Mouse (Mus musculus): ENCODE measurements around the gene Tbc1d8. TPM values are rescaled to one million over a fixed set of nuclear protein-coding genes. Genes with fewer than 3 reads are reported as not detected.
A peak's percentile ranks its signal among the peaks of the same experiment; 100 is the strongest.

Gene Tbc1d8
- total RNA-seq, 2 experiments from 2014 or later = 10.9 to 12.7 TPM

DNA sequence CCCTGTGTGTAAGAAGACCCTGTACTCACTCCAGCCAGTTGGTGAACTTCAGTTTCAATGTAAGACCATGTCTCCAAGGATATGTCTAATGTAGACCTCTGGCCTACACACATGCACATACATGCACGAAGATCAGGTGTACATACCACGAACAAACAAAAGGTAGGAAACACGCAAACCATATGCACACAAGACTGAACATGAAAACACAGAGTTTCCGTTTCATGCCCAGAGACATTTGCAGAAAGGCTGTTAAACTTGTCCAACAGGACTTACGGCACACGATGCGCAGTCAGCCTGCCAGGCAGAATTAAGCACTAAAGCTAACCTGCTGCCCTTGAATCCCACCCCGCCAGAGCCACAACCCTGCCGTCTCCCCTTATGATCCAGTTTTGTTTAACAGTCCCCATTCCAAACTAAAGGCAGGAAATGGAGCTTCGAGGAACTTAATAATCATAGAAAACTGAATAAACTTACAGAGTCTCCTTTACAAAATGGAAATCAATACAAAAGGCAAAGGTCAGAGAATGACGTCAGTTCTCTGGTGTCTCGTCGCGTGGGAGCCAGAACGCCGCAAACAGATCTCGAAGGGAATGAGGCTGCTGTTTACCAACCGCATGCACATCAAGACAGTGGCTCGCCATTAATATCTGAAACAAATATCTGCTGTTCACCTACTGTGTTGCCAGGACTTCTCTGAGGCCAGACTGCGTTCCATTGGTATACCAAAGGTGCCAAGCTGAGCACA is 33.1 kb downstream of the Tbc1d8 start:
- no peak for DNase-seq

DNA sequence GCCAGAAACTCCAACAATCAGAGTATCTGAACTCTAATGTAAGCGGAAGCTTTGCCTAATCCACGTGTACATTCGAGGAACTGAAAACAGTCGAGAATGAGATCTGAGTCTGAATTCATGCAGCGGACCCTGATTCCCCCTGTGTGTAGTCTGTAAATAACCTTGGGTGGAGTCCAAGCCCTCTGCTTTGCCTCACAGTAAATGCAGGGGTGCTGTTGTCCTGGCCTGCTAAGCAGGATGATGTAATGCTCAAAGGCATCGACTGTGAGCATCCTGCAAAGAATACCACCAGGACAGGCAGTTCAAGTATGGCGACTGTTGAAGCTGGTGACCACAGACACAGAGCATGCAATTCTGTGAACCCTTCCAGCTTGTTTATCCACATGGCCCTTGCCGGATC is 34.8 kb downstream of the Tbc1d8 start:
- no peak for DNase-seq

DNA sequence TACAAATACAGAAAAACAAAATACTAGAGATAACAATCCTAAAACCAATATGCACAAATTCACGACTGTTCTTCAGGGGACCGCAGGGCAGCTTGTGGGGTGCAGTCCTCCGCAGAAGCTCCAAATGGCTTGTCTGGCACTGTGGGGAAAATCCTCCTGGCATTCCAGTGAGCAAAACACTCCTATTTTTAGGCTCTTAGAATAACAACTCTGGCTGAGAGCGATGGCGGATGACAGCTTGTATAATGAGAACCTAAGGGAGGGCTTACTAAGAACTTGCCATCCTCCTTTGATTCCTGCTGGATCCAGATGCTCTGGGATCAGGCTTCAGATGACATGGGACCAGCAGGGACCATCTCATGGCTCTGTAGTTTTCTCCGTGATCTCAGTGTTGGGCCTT is 36.9 kb downstream of the Tbc1d8 start:
- peak; percentile 36 to 53 for DNase-seq

DNA sequence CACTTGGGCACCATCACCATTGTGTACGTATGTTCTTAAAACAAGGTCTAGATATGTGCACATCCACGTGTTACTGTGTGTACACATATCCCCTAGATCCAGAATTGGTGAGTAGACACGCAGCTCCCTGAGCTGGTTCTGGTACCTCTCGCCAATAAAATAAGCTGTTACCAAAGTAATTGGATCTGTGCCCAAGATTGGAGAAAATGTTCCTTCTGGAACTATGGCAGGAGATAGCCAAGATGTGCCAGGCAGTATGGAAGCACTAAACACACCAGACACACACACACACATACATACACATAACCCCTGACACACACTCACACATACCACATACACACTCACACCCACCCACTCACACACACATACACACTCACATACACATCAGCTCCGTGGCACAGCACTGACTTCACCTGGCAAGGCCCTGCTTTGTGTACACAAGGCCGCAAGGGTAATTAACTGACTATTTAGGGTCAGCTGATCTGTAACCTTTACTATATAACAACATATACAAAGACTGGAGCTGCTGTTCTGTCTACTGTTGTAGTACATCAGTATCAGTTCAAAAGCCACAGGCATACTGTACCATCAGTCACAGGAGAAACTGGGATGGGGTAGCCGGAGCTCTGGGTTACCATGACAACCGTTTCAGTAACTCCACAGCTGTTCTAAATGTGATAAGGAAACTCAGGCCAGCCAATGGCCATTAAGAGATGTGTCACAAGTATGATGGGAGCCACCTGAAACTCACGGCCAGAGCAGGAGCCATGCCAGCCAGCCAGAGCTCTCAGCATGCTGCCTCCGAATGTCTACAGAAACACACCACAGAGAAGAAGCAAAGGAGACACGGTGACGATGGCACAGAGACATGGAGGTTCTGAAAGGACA is 38.6 kb downstream of the Tbc1d8 start:
- no peak for DNase-seq

DNA sequence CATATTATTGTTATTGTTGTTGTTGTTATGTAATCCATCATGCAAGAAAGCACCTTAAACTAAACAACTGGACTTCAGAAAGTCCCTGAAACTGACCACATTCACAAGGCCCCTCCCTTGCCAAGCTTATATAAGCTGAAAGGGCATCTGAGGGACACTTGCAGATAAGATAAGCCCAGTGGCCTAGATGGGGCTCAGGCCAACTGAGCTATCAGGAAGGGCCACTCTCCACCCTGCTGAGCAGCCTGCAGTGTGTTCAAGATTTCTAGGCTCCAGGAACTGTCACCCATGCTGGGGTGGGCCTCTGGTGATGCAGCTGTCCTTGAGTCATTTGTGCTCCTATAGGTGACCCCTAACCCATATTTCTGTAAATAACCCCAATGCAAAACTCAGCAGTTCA is 39.9 kb downstream of the Tbc1d8 start:
- no peak for DNase-seq

DNA sequence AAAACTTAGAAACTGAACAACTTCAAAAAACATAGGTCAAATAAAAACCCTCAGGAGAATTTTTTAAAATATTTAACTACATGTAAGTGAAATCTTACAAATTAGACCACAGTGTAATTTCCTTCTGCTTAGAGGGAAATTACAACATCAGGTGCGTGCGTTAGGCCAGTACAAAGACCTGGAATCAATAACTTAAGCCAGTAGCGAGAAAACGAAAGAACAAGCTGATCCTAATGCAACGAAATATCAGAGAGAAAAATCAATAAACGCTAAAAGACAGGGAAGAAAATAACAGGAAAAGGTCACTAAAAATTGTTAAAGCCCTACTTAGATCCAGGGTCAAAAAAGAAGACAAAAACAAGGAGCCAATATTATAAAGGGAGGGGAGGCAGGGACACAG is 44.3 kb downstream of the Tbc1d8 start:
- DNase-seq = no peak

DNA sequence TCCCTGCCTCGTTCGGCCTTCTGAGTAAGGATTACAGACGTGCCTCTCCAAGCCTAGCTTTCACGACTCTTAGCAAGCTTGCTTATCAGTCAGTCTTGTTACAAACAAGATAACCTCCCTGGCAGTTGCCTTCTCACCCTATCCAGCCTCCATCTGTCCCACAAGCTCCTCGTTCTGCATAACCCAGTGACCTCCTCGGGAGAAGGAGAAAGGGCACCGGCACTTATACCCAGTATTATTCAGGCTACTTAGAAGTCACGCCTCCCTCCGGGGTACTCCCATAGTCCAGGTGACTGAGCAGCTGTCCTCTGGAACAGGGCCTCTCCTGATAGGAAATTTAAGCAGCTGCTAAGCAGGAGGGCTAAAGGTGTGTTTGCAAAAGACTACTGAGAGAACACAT is 48.5 kb downstream of the Tbc1d8 start:
- DNase-seq = no peak

DNA sequence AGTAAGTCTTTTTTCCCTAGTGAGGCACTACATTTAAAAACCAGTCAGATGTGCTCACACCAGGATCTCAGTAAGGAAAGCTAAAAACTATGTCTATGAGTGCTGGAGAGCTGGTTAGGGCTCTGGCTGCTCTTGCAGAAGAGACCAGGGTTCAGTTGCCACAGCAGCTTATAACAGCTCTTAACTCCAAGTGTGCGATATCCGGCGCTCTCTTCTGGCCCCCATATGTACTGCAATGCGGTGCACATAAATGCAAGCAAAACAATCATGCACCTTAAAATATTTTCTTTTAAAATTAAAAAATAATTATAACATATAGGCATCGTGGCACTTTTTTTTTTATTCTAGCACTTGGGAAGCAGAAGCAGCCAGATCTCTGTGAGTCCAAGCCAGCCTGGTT is 49.5 kb downstream of the Tbc1d8 start:
- DNase-seq = no peak

DNA sequence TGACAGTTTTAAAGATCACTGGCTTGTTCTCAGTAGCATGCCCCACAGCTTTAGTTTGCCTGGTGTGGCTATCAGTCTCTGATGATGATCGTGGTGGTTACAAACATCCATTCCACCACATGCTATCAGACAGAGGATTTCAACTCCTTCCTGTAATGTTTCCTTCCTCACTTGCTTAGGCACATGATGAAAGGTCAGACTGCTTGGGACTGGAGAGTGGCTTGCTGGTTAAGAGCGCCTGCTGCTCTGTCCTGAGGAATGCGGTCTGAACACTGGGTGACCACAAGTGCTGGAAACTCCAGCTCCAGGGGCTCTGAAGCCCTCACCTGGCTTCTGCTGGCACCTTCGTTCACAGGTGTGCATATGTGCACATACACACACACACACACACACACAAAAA is 50.3 kb downstream of the Tbc1d8 start:
- no peak for DNase-seq

DNA sequence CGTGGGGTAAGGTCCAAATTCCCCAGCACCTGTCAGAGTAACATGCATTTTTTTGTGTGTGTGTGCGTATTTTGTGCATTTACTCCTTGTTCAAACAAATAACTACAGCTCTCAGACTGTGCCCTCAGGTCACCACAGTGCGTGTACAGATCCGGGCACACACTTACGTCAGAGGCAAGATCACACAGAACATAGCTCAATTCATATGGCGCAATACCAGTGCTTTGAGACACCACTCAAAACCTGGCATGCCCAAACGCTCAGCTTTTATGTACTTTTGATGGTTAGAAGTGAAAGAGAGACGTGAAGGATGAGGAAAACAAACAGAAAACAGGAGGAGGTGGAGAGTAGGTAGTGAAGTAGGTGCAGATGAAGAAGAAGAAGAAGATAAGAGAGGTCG is 53.1 kb downstream of the Tbc1d8 start:
- no peak for DNase-seq

DNA sequence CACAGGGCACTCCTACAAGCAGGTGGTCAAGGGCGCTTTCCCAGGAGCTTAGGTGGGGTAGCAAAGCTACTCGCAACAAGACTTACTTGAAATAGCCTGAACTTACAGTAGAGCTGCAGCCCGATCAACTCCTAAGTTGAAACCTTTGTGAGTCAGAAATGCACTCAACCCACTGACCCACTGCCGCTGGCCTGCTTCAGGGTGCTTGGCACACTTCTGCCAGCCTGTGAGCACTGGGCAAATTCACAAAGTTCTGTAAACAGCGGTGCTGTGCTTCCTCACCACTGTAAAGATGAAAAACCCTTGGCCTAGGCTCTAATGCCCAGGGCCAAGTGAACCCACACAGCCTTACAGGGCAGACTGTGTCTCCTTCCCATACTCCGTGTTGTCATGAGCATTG is 57.6 kb downstream of the Tbc1d8 start:
- DNase-seq = no peak

DNA sequence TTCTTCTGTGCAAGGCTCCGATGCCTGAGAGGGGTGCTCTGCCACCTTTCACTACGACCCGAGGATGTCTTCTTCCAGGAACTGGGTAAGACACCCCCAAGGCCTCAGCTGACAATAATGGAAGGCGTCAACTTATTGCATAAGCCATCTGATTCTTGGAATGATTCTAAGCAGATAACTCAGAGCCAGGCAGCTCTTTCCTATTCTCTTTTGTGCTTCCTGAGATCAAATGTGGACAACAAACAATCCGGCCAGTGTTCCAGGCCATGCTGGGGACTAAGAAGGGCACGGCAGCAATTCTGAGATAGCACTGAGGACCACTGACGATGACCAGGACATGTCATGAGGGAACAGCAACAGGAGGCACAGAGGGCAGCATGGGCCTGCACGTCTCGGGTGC is 59.7 kb downstream of the Tbc1d8 start:
- no peak for DNase-seq

DNA sequence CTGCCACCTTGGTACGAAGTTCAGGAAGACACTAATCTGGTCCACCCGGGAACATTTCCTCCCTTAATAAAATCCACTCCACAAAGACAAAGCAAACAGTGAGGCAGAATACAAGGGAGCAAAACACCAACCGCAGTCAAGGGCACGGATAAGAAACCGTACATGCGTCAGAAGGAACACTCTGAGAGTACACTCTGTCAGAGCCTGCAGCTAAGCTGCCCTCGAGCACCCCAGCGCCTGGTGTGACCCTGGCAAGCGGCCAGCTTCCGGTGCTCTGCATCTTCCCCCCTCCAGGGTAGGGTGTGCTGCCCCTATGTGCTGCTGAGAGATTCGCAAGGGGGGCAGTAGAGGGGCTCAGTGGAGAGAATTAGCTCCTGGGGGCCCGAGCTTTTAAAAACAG is 60.7 kb downstream of the Tbc1d8 start:
- DNase-seq = no peak

DNA sequence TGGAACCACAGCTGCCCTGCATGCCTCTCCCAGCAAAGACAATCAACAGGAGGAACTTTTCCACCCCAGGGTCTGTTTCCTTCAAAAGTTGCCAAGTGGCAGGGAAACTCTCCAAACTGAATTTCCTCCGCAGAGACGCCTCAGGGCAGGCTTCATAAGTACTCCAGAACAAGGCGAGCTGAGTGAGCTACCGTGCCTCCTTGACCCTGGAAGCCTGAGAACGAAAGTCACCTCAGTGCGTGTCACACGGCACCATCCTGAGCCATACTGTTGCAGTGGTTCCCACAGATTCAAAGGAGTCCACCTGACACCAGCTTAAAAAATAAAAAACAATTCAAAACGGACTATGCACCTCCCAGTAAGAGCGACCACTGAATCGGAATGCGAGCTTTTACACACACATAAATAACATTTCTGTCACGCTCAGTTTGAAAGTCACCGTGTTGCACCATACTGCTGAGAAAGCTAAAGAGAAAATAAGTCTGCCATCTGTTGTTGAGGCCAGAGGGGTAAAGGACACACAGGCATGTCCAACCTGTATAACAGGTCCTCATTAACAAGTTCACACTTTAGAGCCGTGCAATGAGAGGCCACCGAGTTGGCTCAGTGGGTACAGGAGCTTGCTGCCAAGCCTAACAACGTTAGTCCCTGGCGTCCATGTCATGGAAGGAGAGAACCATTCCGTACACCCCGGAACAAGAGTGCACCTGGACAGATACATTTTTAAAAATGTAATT is 68.3 kb downstream of the Tbc1d8 start:
- DNase-seq = no peak

DNA sequence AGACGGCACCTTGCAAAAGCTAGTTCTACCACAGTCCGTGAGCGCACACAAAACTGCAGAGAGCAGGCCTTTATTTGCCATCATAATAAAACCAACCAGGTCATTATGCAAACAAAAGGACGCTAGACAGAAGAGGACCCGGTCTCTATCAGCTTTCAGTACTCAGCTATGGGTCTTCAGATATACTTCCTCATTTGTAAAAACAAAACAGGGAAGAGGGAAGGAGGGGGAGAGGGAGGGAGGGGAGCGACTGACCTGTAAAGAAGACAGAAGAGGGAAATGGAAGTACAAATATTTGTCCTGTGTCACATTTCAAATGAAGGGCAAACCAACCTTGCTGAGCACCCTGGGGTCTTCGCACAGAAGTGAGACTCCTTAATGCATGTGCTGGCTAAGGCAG is 69.9 kb downstream of the Tbc1d8 start:
- no peak for DNase-seq

DNA sequence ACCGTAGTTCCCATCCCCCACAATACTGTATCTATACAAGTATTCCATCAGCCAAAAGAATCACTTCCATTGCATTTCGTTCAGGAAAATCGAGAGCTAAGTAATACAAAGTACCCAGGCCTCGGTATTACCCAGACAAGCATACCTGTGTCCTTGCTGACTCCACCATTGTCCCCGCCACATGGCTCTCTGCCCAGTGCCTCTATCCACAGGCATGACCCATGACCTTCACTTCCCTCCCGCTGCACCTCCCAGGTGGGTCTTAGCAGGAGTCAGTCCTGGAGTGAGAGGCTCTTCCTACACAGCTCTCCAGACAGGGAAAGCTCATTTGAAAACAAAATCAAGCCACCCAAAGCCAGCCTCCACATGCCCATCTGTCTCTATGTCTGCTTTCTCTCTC is 70.4 kb downstream of the Tbc1d8 start:
- DNase-seq = no peak

DNA sequence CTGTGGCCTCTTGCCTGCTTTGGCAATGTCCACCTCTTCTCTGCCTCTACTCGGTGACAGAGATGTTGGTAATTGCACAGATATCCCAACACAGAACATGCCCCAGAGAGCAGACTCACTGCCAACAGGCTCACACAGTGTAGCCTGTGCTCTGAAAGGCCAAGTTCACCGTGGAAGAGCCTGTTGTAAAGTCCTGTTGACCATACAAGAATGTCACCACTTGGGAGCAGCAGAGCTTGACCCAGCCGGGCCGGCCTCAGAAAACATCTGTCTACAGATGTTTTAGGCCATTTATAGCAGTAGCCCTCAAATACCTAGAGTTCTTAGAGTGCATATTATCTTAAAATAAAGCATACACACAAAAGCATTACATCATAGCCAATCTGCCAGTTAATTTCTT is 71.4 kb downstream of the Tbc1d8 start:
- no peak for DNase-seq

DNA sequence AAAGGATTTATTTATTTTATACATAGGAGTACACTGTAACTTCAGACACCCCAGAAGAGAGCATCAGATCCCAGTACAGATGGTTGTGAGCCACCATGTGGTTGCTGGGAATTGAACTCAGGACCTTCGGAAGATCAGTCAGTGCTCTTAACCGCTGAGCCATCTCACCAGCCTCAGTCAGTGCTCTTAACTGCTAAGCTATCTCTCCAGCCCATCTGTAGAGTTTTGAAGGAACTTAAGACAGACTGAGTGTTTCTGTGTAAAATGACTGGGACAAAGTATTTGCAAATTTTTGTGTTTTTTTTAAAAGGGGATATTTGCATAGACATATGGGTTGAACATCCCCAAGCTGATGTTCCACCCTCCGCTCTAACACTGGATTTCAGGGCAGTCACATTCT is 78.4 kb downstream of the Tbc1d8 start:
- no peak for DNase-seq

DNA sequence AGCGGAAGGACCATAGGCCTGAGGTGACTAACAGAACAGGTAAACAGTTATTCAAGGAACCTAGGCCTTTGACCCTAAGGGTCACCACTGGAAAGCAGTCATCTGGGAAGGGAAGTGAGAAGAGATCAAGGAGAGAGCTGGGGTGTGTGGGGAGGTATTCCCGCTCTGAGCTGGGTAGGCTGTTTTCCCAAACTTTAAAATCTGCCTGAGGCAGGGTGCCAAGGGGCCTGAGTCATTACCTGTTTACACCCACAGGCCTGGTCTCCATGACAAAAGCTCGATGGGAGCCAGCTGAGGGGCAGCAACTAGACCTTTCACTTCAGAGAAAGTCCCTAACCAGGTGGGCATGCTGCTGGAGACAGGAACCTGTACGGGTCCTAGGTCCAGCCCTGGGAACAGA is 79.3 kb downstream of the Tbc1d8 start:
- no peak for DNase-seq

DNA sequence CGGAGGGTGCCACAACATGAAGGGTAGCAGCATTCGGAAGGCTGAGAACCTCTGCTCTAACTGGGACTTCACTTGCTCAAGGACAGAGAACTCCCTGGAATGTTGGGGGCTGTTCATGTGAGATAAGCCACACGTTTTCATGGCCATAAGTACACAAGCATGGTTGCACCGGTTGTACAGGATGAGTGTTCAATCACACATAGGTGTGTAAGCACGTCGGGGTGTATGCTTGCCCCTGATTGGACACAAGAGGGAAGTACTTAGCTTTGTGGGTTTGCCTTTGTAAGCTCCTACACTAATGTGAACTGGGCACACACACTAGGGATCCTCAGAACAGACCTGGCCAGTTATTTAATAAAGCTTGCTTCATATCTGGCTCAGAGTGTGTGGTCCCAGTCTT is 80.3 kb downstream of the Tbc1d8 start:
- no peak for DNase-seq

DNA sequence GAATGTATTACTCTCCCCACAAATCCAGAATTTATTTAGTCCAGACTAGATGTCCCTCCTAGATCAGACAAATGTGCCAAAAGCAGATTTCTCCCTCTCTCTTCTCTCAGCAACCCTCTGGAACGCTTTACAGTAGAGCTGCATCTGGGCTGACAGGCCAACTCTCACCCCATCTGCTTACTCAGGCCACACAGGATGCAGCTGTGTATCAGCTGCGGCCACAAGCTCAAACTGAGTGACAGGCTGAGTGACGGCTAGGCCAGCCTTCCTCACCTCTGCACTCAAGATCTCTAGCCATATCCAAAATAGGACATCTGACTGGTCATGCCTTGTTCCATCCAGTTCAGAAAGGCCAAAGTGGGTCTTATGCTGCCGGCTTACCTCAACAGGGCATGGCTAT is 82.2 kb downstream of the Tbc1d8 start:
- no peak for DNase-seq

DNA sequence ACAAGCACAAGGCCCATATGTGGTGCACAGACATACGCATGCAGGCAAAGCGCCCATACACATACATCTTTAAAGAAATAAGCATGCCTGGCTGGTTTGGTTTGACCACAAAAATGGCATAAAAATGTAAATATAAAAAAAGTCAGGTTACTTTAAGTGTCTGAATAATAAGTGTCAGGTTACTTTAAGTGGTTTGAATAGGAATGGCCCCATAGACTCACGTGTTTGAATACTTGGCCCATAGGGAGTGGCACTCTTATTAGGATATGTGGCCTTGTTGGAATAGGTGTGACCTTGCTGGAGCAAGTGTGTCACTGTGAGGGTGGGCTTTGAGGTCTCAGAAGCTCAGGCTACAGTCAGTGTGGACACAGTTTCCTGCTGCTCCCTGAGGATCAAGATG is 83.9 kb downstream of the Tbc1d8 start:
- no peak for DNase-seq

DNA sequence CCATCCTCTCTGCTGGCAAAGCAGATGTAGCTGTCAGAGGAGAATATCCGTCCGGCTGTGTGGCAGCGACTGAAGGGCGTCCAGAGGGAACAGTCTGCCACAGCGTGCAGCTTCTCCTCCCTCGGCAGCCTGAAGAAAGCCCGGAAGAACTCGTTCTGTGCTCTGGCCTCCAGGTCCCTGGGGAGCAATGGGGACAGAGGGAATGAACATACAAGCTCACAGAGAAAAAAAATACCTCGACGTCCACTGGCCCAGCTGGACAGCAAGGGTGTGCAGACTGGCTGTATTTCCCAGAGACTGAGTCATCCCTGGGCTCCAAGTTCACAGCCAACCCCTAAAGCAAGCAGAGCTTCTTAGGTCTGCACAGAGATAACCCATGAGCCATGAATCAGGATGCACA is 84.5 kb downstream of the Tbc1d8 start:
- no peak for DNase-seq
